Mouse (Mus musculus) heart, embryonic 14.5 days (tissue): Measurements from ENCODE around the gene 2310034G01Rik. TPM values are rescaled to one million over a fixed set of nuclear protein-coding genes. Genes with fewer than 3 reads are reported as not detected.
A peak's percentile ranks its signal among the peaks of the same experiment; 100 is the strongest.

ENCODE experiments used
- microRNA counts: library from miRNA; unstranded; fragments of <30 nt; microRNA quantifications from one replicate; lab custom pipeline; 2016
- microRNA-seq: library from miRNA; unstranded; fragments of <30 nt; microRNA quantifications from one replicate; pipeline ENCODE4, GENCODE M21; 2016
- polyA plus RNA-seq: library from polyadenylated mRNA; unstranded; fragments of >200 nt; fragmentation: Nextera tagmentation; extraction: Ambion mirVana; gene quantifications from 2 replicates; pipeline ENCODE4 v1.2.1, GENCODE M21; 2014

The 2310034G01Rik gene
- polyA plus RNA-seq, 1 experiment from 2014 or later = 1.8 TPM

MicroRNAs encoded within 50 kb of the gene (microRNA counts, 519-probe panel; counts per million panel counts)
- 322 counts per million, percentile 70 among the panel's probes with 10 or more counts for microRNA mmu-miR-146b (lab: Ali Mortazavi, UCI)

Small RNA genes lying within 50 kb of the gene (microRNA-seq; reads per million reads assigned to microRNA genes)
- gene Mir146b = not detected

Other genes starting within 250 kb of the 2310034G01Rik start
- gene Elovl3, start 218.4 kb downstream of the 2310034G01Rik start, polyA plus RNA-seq = not detected in 2 replicates
- 0.51 and 0.66 TPM in 2 replicates for gene Pitx3, start 202.0 kb downstream of the 2310034G01Rik start, polyA plus RNA-seq
- 43.5 and 45.0 TPM in 2 replicates for gene Gbf1, start 197.8 kb downstream of the 2310034G01Rik start, polyA plus RNA-seq
- gene Nfkb2, start 46.0 kb downstream of the 2310034G01Rik start, polyA plus RNA-seq = 7.0 and 7.4 TPM in 2 replicates
- 6.0 and 7.4 TPM in 2 replicates for gene Psd, start 23.1 kb downstream of the 2310034G01Rik start, polyA plus RNA-seq
- gene Fbxl15, start 22.1 kb downstream of the 2310034G01Rik start, polyA plus RNA-seq = 10.4 and 11.8 TPM in 2 replicates
- 125 and 128 TPM in 2 replicates for gene Cuedc2, start 11.6 kb downstream of the 2310034G01Rik start, polyA plus RNA-seq
- gene Mfsd13a, start 9.2 kb downstream of the 2310034G01Rik start, polyA plus RNA-seq = 4.4 and 6.4 TPM in 2 replicates
- gene Actr1a, start 45.4 kb upstream of the 2310034G01Rik start, polyA plus RNA-seq = 117 and 126 TPM in 2 replicates
- gene Sufu, start 46.6 kb upstream of the 2310034G01Rik start, polyA plus RNA-seq = 18.3 and 18.8 TPM in 2 replicates
- 23.4 TPM in 2 replicates for gene Trim8, start 151.4 kb upstream of the 2310034G01Rik start, polyA plus RNA-seq
- 54.4 and 72.5 TPM in 2 replicates for gene Arl3, start 222.9 kb upstream of the 2310034G01Rik start, polyA plus RNA-seq
- 8.0 and 8.8 TPM in 2 replicates for gene Sfxn2, start 223.1 kb upstream of the 2310034G01Rik start, polyA plus RNA-seq
- 48.8 and 49.3 TPM in 2 replicates for gene Wbp1l, start 248.8 kb upstream of the 2310034G01Rik start, polyA plus RNA-seq